In the genomic region with DNA sequence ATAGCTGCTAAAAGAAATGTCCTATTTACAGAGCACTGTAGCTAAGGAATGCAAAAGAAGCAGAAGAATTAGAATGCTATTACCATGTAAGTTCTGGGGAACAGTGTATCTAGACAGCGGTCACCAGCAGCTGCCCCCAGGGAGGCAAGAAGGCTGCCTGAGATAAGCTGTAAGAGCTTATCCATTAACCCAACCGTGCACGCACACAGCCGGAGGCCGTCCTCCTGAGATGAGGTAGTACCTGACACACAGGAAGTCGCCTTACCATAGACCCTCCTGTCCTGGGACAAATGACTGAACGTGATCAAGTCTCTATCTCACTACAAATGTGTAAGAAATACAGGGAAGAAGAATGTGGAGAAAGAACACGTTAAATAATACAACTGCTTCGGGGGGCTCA, we compare ENCODE assay signal across 15 mouse cellular contexts. TPM values are rescaled to one million over a fixed set of nuclear protein-coding genes. Genes with fewer than 3 reads are reported as not detected.
DNase-seq lines count a peak whose midpoint lies in the region; ATAC-seq lines count a peak whose summit lies in the region.
"Had no signal": no experiment of that assay in that cellular context is flagged by ENCODE, and none has a peak within 500 bp of the region (broad histone marks: within the 10 kb centered on the region; RNA-seq: fewer than 3 reads in every experiment).

No protein-coding gene starts in this region.

- 95% methylated on average over 9 of the region's 9 CpGs for WGBS in limb, embryonic 11.5 days
- WGBS in limb, embryonic 10.5 days: 93% methylated on average over 9 of the region's 9 CpGs
- 70% methylated on average over 9 of the region's 9 CpGs for WGBS in intestine, embryonic 14.5 days
- whole genome bisulfite sequencing in midbrain, embryonic 15.5 days: 83% methylated on average over 9 of the region's 9 CpGs

- H3K36me3 ChIP-seq in limb, embryonic 11.5 days (ENCODE audit: control insufficient read depth, insufficient read depth, low read length): peaks cover 2% of the 10 kb centered on the region; the same call in 1 of the 2 replicates
- peaks cover 74% of the 10 kb centered on the region for H3K36me3 ChIP-seq in limb, embryonic 10.5 days
- H3K36me3 ChIP-seq in intestine, embryonic 14.5 days (ENCODE audit: control insufficient read depth, insufficient read depth, low read length): peaks cover 33% of the 10 kb centered on the region
- 0 out of 2 replicates have a peak, but pooled peaks cover 4% of the 10 kb centered on the region for H3K36me3 ChIP-seq in midbrain, embryonic 15.5 days (replicated peaks)

- no peaks in the 10 kb centered on the region for H3K9me3 ChIP-seq in limb, embryonic 11.5 days (ENCODE audit: control insufficient read depth, low read length)
- no peaks in the 10 kb centered on the region for H3K9me3 ChIP-seq in limb, embryonic 10.5 days (replicated peaks)
- H3K9me3 ChIP-seq in intestine, embryonic 14.5 days (ENCODE audit: control insufficient read depth, low read length): no peaks in the 10 kb centered on the region
- H3K9me3 ChIP-seq in midbrain, embryonic 15.5 days: no peaks in the 10 kb centered on the region
- H3K9me3 ChIP-seq: heart, embryonic 15.5 days had no signal

- H3K4me2 ChIP-seq in limb, embryonic 11.5 days (ENCODE audit: low read depth, severe bottlenecking): no peak overlapping the region
- H3K4me2 ChIP-seq in intestine, embryonic 14.5 days (ENCODE audit: low read length): no peak overlapping the region
- H3K4me2 ChIP-seq in midbrain, embryonic 15.5 days: no peak overlapping the region
- H3K4me2 ChIP-seq: heart, embryonic 15.5 days had no signal

- no peaks in the 10 kb centered on the region for H3K27me3 ChIP-seq in limb, embryonic 11.5 days (ENCODE audit: control insufficient read depth, insufficient read depth, low read length)
- no peaks in the 10 kb centered on the region for H3K27me3 ChIP-seq in limb, embryonic 10.5 days (ENCODE audit: low read depth, poor library complexity, severe bottlenecking)
- no peaks in the 10 kb centered on the region for H3K27me3 ChIP-seq in intestine, embryonic 14.5 days (replicated peaks; ENCODE audit: control insufficient read depth, insufficient read depth, low read length)
- H3K27me3 ChIP-seq in midbrain, embryonic 15.5 days (replicated peaks): no peaks in the 10 kb centered on the region
- H3K27me3 ChIP-seq: heart, embryonic 15.5 days had no signal

- no peak for DNase-seq in limb, embryonic 11.5 days (ENCODE audit: low spot score)
- DNase-seq in limb, embryonic 10.5 days (ENCODE audit: low spot score): no peak
- peak; percentile 19 for DNase-seq in c-Kit-positive CD71-negative TER-119-negative erythroid progenitor cells, embryonic 14.5 days (ENCODE audit: low read depth)
- DNase-seq in intestine, embryonic 14.5 days (ENCODE audit: low spot score): no peak
- no peak for DNase-seq in adipocyte (ENCODE audit: low spot score)
- DNase-seq in ovary, postnatal 10 days (ENCODE audit: low spot score): no peak
- DNase-seq: adrenal gland, postnatal 25 days; kidney, adult 2 months; right cerebral cortex, postnatal 14 days; thymus, postnatal 4 days had no signal

- no peak overlapping the region for H3K27ac ChIP-seq in limb, embryonic 11.5 days (replicated peaks; ENCODE audit: low read depth, low read length)
- H3K27ac ChIP-seq in limb, embryonic 10.5 days: no peak overlapping the region
- no peak overlapping the region for H3K27ac ChIP-seq in intestine, embryonic 14.5 days (ENCODE audit: low read depth)
- H3K27ac ChIP-seq in midbrain, embryonic 15.5 days: no peak overlapping the region
- H3K27ac ChIP-seq: heart, embryonic 15.5 days; left cerebral cortex, adult 2 months had no signal

- H3K4me3 ChIP-seq in limb, embryonic 11.5 days (ENCODE audit: low read depth, low read length): no peak overlapping the region
- H3K4me3 ChIP-seq in limb, embryonic 10.5 days: no peak overlapping the region
- H3K4me3 ChIP-seq in intestine, embryonic 14.5 days (ENCODE audit: low read depth, low read length): no peak overlapping the region
- no peak overlapping the region for H3K4me3 ChIP-seq in midbrain, embryonic 15.5 days
- H3K4me3 ChIP-seq: heart, embryonic 15.5 days; left cerebral cortex, adult 2 months had no signal

- 0 out of 2 replicates have a peak, but pooled peaks have one; percentile 57 for ATAC-seq in limb, embryonic 11.5 days (ENCODE audit: insufficient number of reproducible peaks, low FRiP score, low TSS enrichment, low read depth)
- ATAC-seq in intestine, embryonic 14.5 days (replicated peaks; ENCODE audit: low FRiP score, low TSS enrichment, low read depth): peak; percentile 77; the same call in 1 of the 2 replicates
- peak; percentile 74 for ATAC-seq in midbrain, embryonic 15.5 days (replicated peaks)
- ATAC-seq in monocyte, adult 5-6 weeks (replicated peaks; ENCODE audit: insufficient number of reproducible peaks, low FRiP score, low TSS enrichment, poor library complexity, severe bottlenecking): no peak
- ATAC-seq: lung, postnatal 0 days had no signal

- H3K4me1 ChIP-seq in limb, embryonic 11.5 days (ENCODE audit: control insufficient read depth, insufficient read depth, low read length): no peaks in the 10 kb centered on the region
- H3K4me1 ChIP-seq in limb, embryonic 10.5 days: no peaks in the 10 kb centered on the region
- no peaks in the 10 kb centered on the region for H3K4me1 ChIP-seq in intestine, embryonic 14.5 days (replicated peaks; ENCODE audit: control insufficient read depth, insufficient read depth, low read length)
- no peaks in the 10 kb centered on the region for H3K4me1 ChIP-seq in midbrain, embryonic 15.5 days
- H3K4me1 ChIP-seq: heart, embryonic 15.5 days had no signal

- no peak overlapping the region for H3K9ac ChIP-seq in limb, embryonic 11.5 days (ENCODE audit: low read length)
- H3K9ac ChIP-seq in intestine, embryonic 14.5 days (ENCODE audit: low read length): no peak overlapping the region
- H3K9ac ChIP-seq in midbrain, embryonic 15.5 days: no peak overlapping the region
- H3K9ac ChIP-seq: heart, embryonic 15.5 days had no signal

RNA-seq across cellular contexts. Expression of a gene that starts 43.6 kb away (rescaled TPM):
- 69.2 and 70.5 TPM in 2 replicates for polyA plus RNA-seq in limb, embryonic 11.5 days (2014; fragmentation: Nextera tagmentation; extraction: Ambion mirVana)
- polyA plus RNA-seq in limb, embryonic 10.5 days (2016; fragmentation: Nextera tagmentation; extraction: Ambion mirVana): 81.4 and 93.6 TPM in 2 replicates
- 57.7 and 59.9 TPM in 2 replicates for polyA plus RNA-seq in intestine, embryonic 14.5 days (2014; fragmentation: Nextera tagmentation; extraction: Ambion mirVana)
- polyA plus RNA-seq in midbrain, embryonic 15.5 days (2015; fragmentation: Nextera tagmentation; extraction: Ambion mirVana): 37.2 and 37.9 TPM in 2 replicates
- total RNA-seq in monocyte, adult 5-6 weeks (2017): 16.2 to 37.3 TPM (median 36.7 TPM) in 3 replicates

RNA-seq across cellular contexts. Expression of a gene that starts 53.7 kb away (rescaled TPM):
- 56.4 and 58.6 TPM in 2 replicates for polyA plus RNA-seq in limb, embryonic 11.5 days (2014; fragmentation: Nextera tagmentation; extraction: Ambion mirVana)
- 52.2 and 53.9 TPM in 2 replicates for polyA plus RNA-seq in limb, embryonic 10.5 days (2016; fragmentation: Nextera tagmentation; extraction: Ambion mirVana)
- polyA plus RNA-seq in intestine, embryonic 14.5 days (2014; fragmentation: Nextera tagmentation; extraction: Ambion mirVana): 49.3 and 49.6 TPM in 2 replicates
- 37.2 and 37.8 TPM in 2 replicates for polyA plus RNA-seq in midbrain, embryonic 15.5 days (2015; fragmentation: Nextera tagmentation; extraction: Ambion mirVana)
- 11.1 to 17.2 TPM (median 14.4 TPM) in 3 replicates for total RNA-seq in monocyte, adult 5-6 weeks (2017)
